Mouse (Mus musculus): ENCODE measurements around the gene Adora1. TPM values are rescaled to one million over a fixed set of nuclear protein-coding genes. Genes with fewer than 3 reads are reported as not detected.

The Adora1 gene
- not detected for total RNA-seq (2023)

DNA sequence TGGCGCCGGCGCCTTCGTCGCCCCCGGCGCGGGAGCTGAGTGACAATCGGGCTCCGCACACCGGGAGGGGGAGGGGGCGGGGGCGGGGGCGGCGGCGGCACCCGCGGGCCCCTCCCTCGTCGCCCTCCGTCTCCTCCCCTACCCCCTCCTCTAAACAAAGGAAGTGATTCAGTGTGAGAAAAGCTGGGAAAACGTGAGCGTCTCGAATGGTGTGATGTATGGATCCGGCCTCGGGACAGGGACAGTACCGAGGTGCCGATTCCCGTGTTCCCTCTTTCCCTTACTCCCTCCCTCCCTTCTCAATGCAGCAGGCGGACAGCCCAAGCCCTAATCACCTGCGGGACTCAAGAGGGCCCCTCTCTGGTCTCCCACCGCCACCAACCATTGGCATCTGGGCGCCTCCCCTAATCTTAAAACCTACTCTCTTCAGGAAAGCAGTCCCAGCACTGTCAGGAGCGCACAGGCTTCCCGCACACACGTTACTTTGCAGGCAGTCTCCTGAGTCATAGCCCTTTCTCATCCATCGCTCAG lies at the start of gene Adora1:
Gene Adora1 (minus strand): TSS at position 41 of the 531 bp plus-strand sequence.

DNA sequence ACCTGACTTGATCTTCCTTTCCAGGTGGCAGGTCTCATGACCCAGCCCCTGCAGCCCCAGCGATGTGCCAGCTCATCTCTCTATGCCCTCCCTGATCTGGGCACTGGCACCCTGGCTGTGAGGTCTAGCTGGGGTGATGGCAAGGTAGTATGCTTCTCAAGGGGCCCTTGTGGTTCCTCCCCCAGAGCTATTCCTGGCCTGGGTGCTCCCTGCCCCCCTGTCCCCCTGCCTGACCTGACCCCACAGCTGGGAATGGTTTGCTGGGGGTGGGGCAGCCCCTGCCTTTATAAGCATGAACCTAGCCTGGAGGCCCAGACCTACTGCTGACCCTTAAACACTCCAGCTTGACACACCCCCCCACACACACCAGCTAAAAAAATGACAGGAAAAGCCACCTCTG lies 42.1 kb downstream of the Adora1 start, which contains the start of gene Mybph:
Gene Mybph (plus strand): TSS at position 323 of the 400 bp plus-strand sequence.

GRCm38 (mm10) chr1:134182025-134182424 lies 53.2 kb downstream of the Adora1 start, which contains the start of gene Chil1:
Gene Chil1, plus strand, starts transcription at chr1:134182176.

Other genes with a start within 250 kb of the Adora1 start
- not detected for gene Fmod, start 198.2 kb downstream of the Adora1 start, total RNA-seq (2023)
- 356 TPM for gene Btg2, start 156.3 kb downstream of the Adora1 start, total RNA-seq (2023)
- gene Chit1, start 124.2 kb downstream of the Adora1 start, total RNA-seq (2023): not detected
- gene Chil1, start 53.3 kb downstream of the Adora1 start, total RNA-seq (2023): 1.0 TPM
- gene Mybph, start 42.0 kb downstream of the Adora1 start, total RNA-seq (2023): not detected
- gene Myog, start 54.6 kb upstream of the Adora1 start, total RNA-seq (2023): not detected
- gene Ppfia4, start 97.5 kb upstream of the Adora1 start, total RNA-seq (2023): 0.95 TPM
- 69.8 TPM for gene Tmem183a, start 126.5 kb upstream of the Adora1 start, total RNA-seq (2023)
- not detected for gene 4933406M09Rik, start 150.5 kb upstream of the Adora1 start, total RNA-seq (2023)
- 17.5 TPM for gene Cyb5r1, start 170.1 kb upstream of the Adora1 start, total RNA-seq (2023)
- 77.8 TPM for gene Adipor1, start 179.9 kb upstream of the Adora1 start, total RNA-seq (2023)
- 40.0 TPM for gene Klhl12, start 220.1 kb upstream of the Adora1 start, total RNA-seq (2023)